Mouse (Mus musculus): ENCODE measurements around the gene Gpc6. TPM values are rescaled to one million over a fixed set of nuclear protein-coding genes. Genes with fewer than 3 reads are reported as not detected.

Gpc6 gene
- polyA plus RNA-seq, 1 experiment = 0.29 TPM

GRCm38 (mm10) chr14:117650141-117650540 lies 725.0 kb downstream of the Gpc6 start:
- TF ChIP-seq CTCF (IDR thresholded peaks at IDR 0.05; ENCODE audit: low read depth, low read length) = no peak
- no peak for TF ChIP-seq POLR2A (IDR thresholded peaks at IDR 0.05; ENCODE audit: borderline replicate concordance, low read depth, low read length)
- H3K27ac ChIP-seq (ENCODE audit: insufficient read depth, low read depth, low read length) = no peak overlapping the region
- H3K4me1 ChIP-seq (ENCODE audit: control insufficient read depth, insufficient read depth, low read length) = no peaks in the 10 kb centered on the region
- H3K4me3 ChIP-seq (ENCODE audit: insufficient read depth, low read length) = no peak overlapping the region

DNA sequence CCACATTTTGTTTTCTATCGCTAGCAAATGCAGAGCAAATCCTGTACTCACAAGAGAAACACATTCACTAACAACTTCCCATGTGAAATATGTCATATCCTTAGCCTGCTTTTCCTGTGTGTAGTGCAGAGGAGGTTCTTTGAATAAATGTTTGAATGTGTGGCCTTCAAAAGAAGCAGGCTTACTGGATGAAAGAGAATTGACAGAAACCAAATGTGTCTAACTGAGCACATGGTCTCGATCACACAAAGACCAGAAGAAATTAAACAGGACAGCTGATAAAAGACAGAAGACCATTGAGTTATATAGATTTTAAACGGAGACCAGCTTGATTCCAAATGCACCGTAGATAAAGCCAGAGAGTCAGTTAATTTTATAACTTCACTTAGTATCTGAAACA lies 726.2 kb downstream of the Gpc6 start:
- Histone ChIP-seq H3K4me3 (ENCODE audit: insufficient read depth, low read length) (no peak overlapping the region), H3K27ac (ENCODE audit: insufficient read depth, low read depth, low read length) (no peak overlapping the region), H3K4me1 (ENCODE audit: control insufficient read depth, insufficient read depth, low read length) (no peaks in the 10 kb centered on the region)
- TF ChIP-seq CTCF (IDR thresholded peaks at IDR 0.05; ENCODE audit: low read depth, low read length) (no peak), POLR2A (IDR thresholded peaks at IDR 0.05; ENCODE audit: borderline replicate concordance, low read depth, low read length) (no peak)

GRCm38 (mm10) chr14:117651938-117652337 lies 726.8 kb downstream of the Gpc6 start:
- no peak for TF ChIP-seq POLR2A (IDR thresholded peaks at IDR 0.05; ENCODE audit: borderline replicate concordance, low read depth, low read length)
- TF ChIP-seq CTCF (IDR thresholded peaks at IDR 0.05; ENCODE audit: low read depth, low read length) = no peak
- H3K27ac ChIP-seq (ENCODE audit: insufficient read depth, low read depth, low read length) = no peak overlapping the region
- H3K4me1 ChIP-seq (ENCODE audit: control insufficient read depth, insufficient read depth, low read length) = no peaks in the 10 kb centered on the region

DNA sequence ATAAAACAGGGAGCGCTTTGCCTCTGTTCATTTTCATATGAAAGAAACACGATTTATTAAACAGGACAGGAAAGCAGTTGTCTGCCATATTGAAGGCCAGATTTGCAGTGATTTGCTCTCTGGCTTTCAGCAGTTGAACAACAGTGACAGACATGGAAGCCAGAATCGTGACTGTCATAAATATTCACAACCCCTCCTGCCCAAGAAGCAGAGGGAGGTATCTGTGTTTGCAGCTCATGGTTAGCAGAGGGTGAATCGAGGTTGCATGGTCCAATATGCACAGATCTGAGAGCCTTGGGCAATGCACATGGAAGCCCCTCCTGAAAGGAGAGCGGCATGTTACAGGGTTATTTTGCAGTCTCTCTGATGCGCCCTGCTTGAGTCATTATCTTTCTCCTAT lies 730.3 kb downstream of the Gpc6 start:
- TF ChIP-seq CTCF (IDR thresholded peaks at IDR 0.05; ENCODE audit: low read depth, low read length) (no peak), POLR2A (IDR thresholded peaks at IDR 0.05; ENCODE audit: borderline replicate concordance, low read depth, low read length) (no peak)
- H3K4me3 ChIP-seq (ENCODE audit: insufficient read depth, low read length) = no peak overlapping the region
- H3K4me1 ChIP-seq (ENCODE audit: control insufficient read depth, insufficient read depth, low read length) = no peaks in the 10 kb centered on the region
- no peak overlapping the region for H3K27ac ChIP-seq (ENCODE audit: insufficient read depth, low read depth, low read length)

More at GRCm38 (mm10) chr14:117651938-117652337, 726.8 kb downstream of the Gpc6 start:
- no peak overlapping the region for H3K4me3 ChIP-seq (ENCODE audit: insufficient read depth, low read length)

- TF ChIP-seq POLR2A (IDR thresholded peaks at IDR 0.05; ENCODE audit: borderline replicate concordance, low read depth, low read length) (no peak), CTCF (IDR thresholded peaks at IDR 0.05; ENCODE audit: low read depth, low read length) (no peak)
- H3K4me1 ChIP-seq (ENCODE audit: control insufficient read depth, insufficient read depth, low read length) = no peaks in the 10 kb centered on the region
- no peak overlapping the region for H3K4me3 ChIP-seq (ENCODE audit: insufficient read depth, low read length)
- H3K27ac ChIP-seq (ENCODE audit: insufficient read depth, low read depth, low read length) = no peak overlapping the region
Measured at GRCm38 (mm10) chr14:117659198-117659761, 734.2 kb downstream of the Gpc6 start.

DNA sequence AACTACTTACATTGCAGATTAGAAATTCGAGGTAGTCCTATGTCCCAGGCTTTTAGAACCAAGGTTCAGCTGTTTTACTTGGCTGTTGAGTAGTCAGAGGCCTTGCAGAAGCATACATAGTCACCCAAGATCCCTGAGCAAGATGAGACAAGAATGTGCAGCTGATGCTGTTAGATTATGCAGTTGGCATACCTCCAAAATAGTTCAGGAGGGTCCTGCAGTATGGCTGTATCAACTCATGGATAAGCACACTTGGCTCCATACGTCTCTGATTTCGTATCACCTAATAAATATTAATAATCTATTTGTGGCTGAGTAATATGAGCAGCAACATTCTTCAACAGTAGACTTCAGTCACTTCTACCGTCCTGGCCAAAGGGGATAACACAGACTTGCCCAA lies 737.1 kb downstream of the Gpc6 start:
- Histone ChIP-seq H3K4me3 (ENCODE audit: insufficient read depth, low read length) (no peak overlapping the region), H3K27ac (ENCODE audit: insufficient read depth, low read depth, low read length) (no peak overlapping the region), H3K4me1 (ENCODE audit: control insufficient read depth, insufficient read depth, low read length) (no peaks in the 10 kb centered on the region)
- no peak for TF ChIP-seq POLR2A (IDR thresholded peaks at IDR 0.05; ENCODE audit: borderline replicate concordance, low read depth, low read length)
- no peak for TF ChIP-seq CTCF (IDR thresholded peaks at IDR 0.05; ENCODE audit: low read depth, low read length)

DNA sequence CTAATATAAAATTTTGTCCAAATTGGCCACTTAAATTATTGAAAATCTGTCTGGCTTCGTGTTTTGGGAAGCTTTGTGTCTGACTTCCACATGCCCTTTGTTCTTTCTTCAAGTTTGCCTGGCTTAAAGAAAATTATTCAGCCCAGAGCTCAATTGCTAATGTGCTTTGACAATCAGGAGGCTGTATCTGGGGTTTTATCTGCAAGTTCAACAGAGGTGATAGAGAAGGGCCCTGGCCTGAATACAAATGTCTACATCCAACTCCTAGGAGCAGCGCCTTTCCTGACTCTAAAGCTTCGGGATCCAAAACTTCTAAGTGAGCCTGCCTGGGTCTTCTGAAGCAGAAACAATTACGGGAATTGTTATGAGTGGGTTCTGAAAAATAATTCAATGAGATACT lies 739.7 kb downstream of the Gpc6 start:
- H3K4me1 ChIP-seq (ENCODE audit: control insufficient read depth, insufficient read depth, low read length) = no peaks in the 10 kb centered on the region
- no peak overlapping the region for H3K27ac ChIP-seq (ENCODE audit: insufficient read depth, low read depth, low read length)
- TF ChIP-seq CTCF (IDR thresholded peaks at IDR 0.05; ENCODE audit: low read depth, low read length) (no peak), POLR2A (IDR thresholded peaks at IDR 0.05; ENCODE audit: borderline replicate concordance, low read depth, low read length) (no peak)
- no peak overlapping the region for H3K4me3 ChIP-seq (ENCODE audit: insufficient read depth, low read length)

DNA sequence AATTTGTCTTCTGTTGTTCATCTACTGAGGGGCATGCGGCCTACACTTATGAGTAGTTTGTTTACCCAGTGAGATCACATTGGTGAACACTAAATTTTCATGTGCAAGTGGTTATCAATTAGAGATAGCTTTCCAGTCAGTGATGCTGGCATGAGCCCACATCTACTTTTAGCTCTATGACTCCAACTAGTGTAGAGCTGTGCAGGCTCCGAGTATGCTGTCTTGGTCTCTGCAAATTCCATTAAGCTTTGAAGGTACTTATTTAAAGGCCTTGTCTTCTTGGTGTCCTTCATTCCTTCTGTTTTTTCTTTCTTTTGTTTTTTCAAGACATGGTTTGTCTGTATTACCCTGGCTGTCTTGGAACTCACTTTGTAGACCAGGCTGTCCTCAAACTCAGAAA lies 741.0 kb downstream of the Gpc6 start:
- no peak overlapping the region for H3K27ac ChIP-seq (ENCODE audit: insufficient read depth, low read depth, low read length)
- H3K4me1 ChIP-seq (ENCODE audit: control insufficient read depth, insufficient read depth, low read length) = no peaks in the 10 kb centered on the region
- no peak overlapping the region for H3K4me3 ChIP-seq (ENCODE audit: insufficient read depth, low read length)
- TF ChIP-seq CTCF (IDR thresholded peaks at IDR 0.05; ENCODE audit: low read depth, low read length) (no peak), POLR2A (IDR thresholded peaks at IDR 0.05; ENCODE audit: borderline replicate concordance, low read depth, low read length) (no peak)

- TF ChIP-seq CTCF (IDR thresholded peaks at IDR 0.05; ENCODE audit: low read depth, low read length) (no peak), POLR2A (IDR thresholded peaks at IDR 0.05; ENCODE audit: borderline replicate concordance, low read depth, low read length) (no peak)
- Histone ChIP-seq H3K4me1 (ENCODE audit: control insufficient read depth, insufficient read depth, low read length) (no peaks in the 10 kb centered on the region), H3K4me3 (ENCODE audit: insufficient read depth, low read length) (no peak overlapping the region), H3K27ac (ENCODE audit: insufficient read depth, low read depth, low read length) (no peak overlapping the region)
Measured at GRCm38 (mm10) chr14:117673541-117673940, 748.4 kb downstream of the Gpc6 start.

DNA sequence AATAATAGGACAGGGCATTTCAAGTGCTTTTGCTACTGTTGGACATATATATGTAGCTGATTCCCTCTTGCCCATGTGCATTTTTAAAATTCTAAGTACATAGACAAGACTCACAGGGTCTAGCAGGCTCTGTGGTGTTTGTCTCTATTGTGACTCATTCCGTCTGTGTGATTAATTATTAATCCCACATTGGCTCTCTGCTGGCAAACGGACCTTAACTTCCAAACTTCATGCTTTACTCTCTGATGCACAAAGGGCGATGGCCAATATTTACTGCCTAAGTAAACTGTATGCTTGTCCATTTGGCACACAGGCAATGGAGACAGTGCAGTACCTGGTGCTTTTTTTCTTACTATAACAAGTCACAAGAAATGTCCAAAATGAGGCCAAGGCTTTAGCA lies 749.4 kb downstream of the Gpc6 start:
- TF ChIP-seq CTCF (IDR thresholded peaks at IDR 0.05; ENCODE audit: low read depth, low read length) = no peak
- H3K4me3 ChIP-seq (ENCODE audit: insufficient read depth, low read length) = no peak overlapping the region
- H3K27ac ChIP-seq (ENCODE audit: insufficient read depth, low read depth, low read length) = no peak overlapping the region
- no peaks in the 10 kb centered on the region for H3K4me1 ChIP-seq (ENCODE audit: control insufficient read depth, insufficient read depth, low read length)

- TF ChIP-seq POLR2A (IDR thresholded peaks at IDR 0.05; ENCODE audit: borderline replicate concordance, low read depth, low read length) = no peak
- TF ChIP-seq CTCF (IDR thresholded peaks at IDR 0.05; ENCODE audit: low read depth, low read length) = no peak
Measured at GRCm38 (mm10) chr14:117679926-117680325, 754.8 kb downstream of the Gpc6 start.

More at GRCm38 (mm10) chr14:117679926-117680325, 754.8 kb downstream of the Gpc6 start:
- no peak overlapping the region for H3K4me3 ChIP-seq (ENCODE audit: insufficient read depth, low read length)
- H3K27ac ChIP-seq (ENCODE audit: insufficient read depth, low read depth, low read length) = no peak overlapping the region
- H3K4me1 ChIP-seq (ENCODE audit: control insufficient read depth, insufficient read depth, low read length) = no peaks in the 10 kb centered on the region

Data from bone marrow macrophage, adult 2 months (primary cell).